In the genomic region with DNA sequence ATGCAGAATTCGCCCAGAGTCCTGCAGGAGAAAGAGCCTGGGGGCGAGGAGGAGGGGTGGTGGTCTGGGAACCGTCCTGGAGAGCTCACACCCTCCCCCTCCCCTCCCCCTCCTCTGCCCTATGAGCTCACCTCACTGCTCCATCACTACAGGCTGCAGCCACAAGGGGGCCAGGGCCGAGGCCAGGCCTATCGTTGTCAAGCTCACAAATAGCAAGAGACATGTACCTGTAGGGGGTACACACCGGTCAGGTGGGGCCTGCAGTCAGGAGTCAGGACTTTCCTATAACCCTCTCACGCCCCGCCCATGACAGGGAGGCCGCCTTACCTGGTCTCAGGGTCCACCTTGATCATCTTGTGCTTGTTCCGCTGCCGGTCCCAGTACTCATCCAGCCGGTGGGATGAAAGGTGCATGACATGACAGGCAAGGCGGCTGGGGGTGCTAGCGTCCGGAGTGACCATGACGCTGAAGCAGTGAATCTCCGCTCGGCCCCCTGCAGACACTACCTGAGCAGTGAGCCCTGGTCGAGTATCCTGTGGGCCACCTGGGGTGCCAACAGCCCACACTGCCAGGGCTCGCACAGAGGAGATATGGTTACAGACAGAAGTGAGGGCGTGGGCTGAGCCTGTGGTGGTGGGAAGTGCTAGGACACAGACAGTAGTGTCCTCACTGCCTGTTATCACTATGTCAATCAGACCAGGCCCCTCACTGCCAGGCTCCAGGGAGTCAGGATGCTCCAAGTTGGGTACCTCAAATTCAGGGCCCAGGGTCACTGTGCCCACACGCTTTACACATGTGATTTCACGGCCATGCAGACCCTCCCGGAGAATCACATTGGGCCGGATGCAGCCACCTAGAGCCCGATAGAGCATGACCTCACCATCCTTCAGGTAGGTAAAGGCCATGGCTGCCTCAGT, we compare ENCODE assay signal across 8 mouse cellular contexts. TPM values are rescaled to one million over a fixed set of nuclear protein-coding genes. Genes with fewer than 3 reads are reported as not detected.
DNase-seq lines count a peak whose midpoint lies in the region; ATAC-seq and TF ChIP-seq lines count a peak whose summit lies in the region.

No protein-coding gene starts in this region.

- H3K4me2 ChIP-seq in hindbrain, embryonic 16.5 days (ENCODE audit: low read length): no peak overlapping the region; the same call in 1 of the 2 replicates
- no peak overlapping the region for H3K4me2 ChIP-seq in forebrain, embryonic 16.5 days (ENCODE audit: low read length)
- H3K4me2 ChIP-seq in limb, embryonic 14.5 days (replicated peaks; ENCODE audit: low read depth, low read length, severe bottlenecking): no peak overlapping the region

- peaks cover 65% of the 10 kb centered on the region for H3K36me3 ChIP-seq in hindbrain, embryonic 10.5 days
- H3K36me3 ChIP-seq in hindbrain, embryonic 16.5 days (ENCODE audit: control insufficient read depth, insufficient read depth, low read length): peaks cover 41% of the 10 kb centered on the region
- H3K36me3 ChIP-seq in forebrain, embryonic 16.5 days (ENCODE audit: control insufficient read depth, insufficient read depth): peaks cover 33% of the 10 kb centered on the region
- peaks cover 54% of the 10 kb centered on the region for H3K36me3 ChIP-seq in limb, embryonic 14.5 days (ENCODE audit: control insufficient read depth, insufficient read depth, low read length)

- peak overlapping the region; percentile 2; the same call in 1 of the 2 replicates for H3K4me3 ChIP-seq in hindbrain, embryonic 10.5 days
- no peak overlapping the region for H3K4me3 ChIP-seq in hindbrain, embryonic 16.5 days (ENCODE audit: low read length)
- no peak overlapping the region for H3K4me3 ChIP-seq in forebrain, embryonic 16.5 days (replicated peaks; ENCODE audit: low read length)
- H3K4me3 ChIP-seq in limb, embryonic 14.5 days (replicated peaks; ENCODE audit: low read length): no peak overlapping the region

- H3K9ac ChIP-seq in hindbrain, embryonic 16.5 days (ENCODE audit: low read depth, low read length): no peak overlapping the region
- H3K9ac ChIP-seq in forebrain, embryonic 16.5 days (replicated peaks; ENCODE audit: low read depth, low read length): 0 out of 2 replicates have a peak overlapping the region, but pooled peaks have one; percentile 1
- H3K9ac ChIP-seq in limb, embryonic 14.5 days (ENCODE audit: low read depth, low read length, severe bottlenecking): no peak overlapping the region

- WGBS in hindbrain, embryonic 10.5 days: 52% methylated on average over 26 of the region's 26 CpGs
- WGBS in hindbrain, embryonic 16.5 days: 57% methylated on average over 26 of the region's 26 CpGs
- 46% methylated on average over 26 of the region's 26 CpGs for WGBS in forebrain, embryonic 16.5 days
- 57% methylated on average over 25 of the region's 26 CpGs for WGBS in limb, embryonic 14.5 days

- no peak overlapping the region for H3K27ac ChIP-seq in hindbrain, embryonic 10.5 days
- H3K27ac ChIP-seq in hindbrain, embryonic 16.5 days (ENCODE audit: low read depth, low read length): no peak overlapping the region
- no peak overlapping the region for H3K27ac ChIP-seq in forebrain, embryonic 16.5 days (ENCODE audit: low read length)
- no peak overlapping the region for H3K27ac ChIP-seq in limb, embryonic 14.5 days (replicated peaks; ENCODE audit: low read depth, low read length)

- peak; percentile 77 for DNase-seq in hindbrain, embryonic 10.5 days (ENCODE audit: low spot score)
- peak; percentile 78 for DNase-seq in CD4-positive helper T cell, adult 2 months (ENCODE audit: low read depth, low spot score)
- DNase-seq in adrenal gland, postnatal 14 days: peak; percentile 89
- peak; percentile 50 for DNase-seq in limb, embryonic 14.5 days (ENCODE audit: low spot score)
- peak; percentile 84 for DNase-seq in retina, embryonic 14.5 days (ENCODE audit: low spot score)
- DNase-seq in left cerebral cortex, adult 18-20 months (ENCODE audit: low spot score in 2 of 2): no peak

- H3K4me1 ChIP-seq in hindbrain, embryonic 10.5 days (replicated peaks): peaks cover 82% of the 10 kb centered on the region
- H3K4me1 ChIP-seq in hindbrain, embryonic 16.5 days (ENCODE audit: control insufficient read depth, insufficient read depth, low read depth, low read length): peaks cover 60% of the 10 kb centered on the region
- peaks cover 51% of the 10 kb centered on the region for H3K4me1 ChIP-seq in forebrain, embryonic 16.5 days (replicated peaks; ENCODE audit: control insufficient read depth, insufficient read depth, low read length)
- peaks cover 20% of the 10 kb centered on the region for H3K4me1 ChIP-seq in limb, embryonic 14.5 days (ENCODE audit: control insufficient read depth, insufficient read depth, low read length)

- 0 out of 2 replicates have a peak, but pooled peaks cover 7% of the 10 kb centered on the region for H3K27me3 ChIP-seq in hindbrain, embryonic 10.5 days (ENCODE audit: insufficient read depth, poor library complexity, severe bottlenecking)
- no peaks in the 10 kb centered on the region for H3K27me3 ChIP-seq in hindbrain, embryonic 16.5 days (replicated peaks; ENCODE audit: control insufficient read depth, insufficient read depth, low read length)
- no peaks in the 10 kb centered on the region for H3K27me3 ChIP-seq in forebrain, embryonic 16.5 days (replicated peaks; ENCODE audit: control insufficient read depth, insufficient read depth, low read length)
- H3K27me3 ChIP-seq in limb, embryonic 14.5 days (ENCODE audit: control insufficient read depth, insufficient read depth, low read length): no peaks in the 10 kb centered on the region

- no peak for TF ChIP-seq POLR2A in limb, embryonic 14.5 days (IDR thresholded peaks at IDR 0.05; ENCODE audit: borderline replicate concordance, extremely low read depth, insufficient read depth, insufficient read length)

- no peak for ATAC-seq in hindbrain, embryonic 16.5 days
- ATAC-seq in forebrain, embryonic 16.5 days: no peak
- ATAC-seq in limb, embryonic 14.5 days (ENCODE audit: low FRiP score, low read depth): no peak

- H3K9me3 ChIP-seq in hindbrain, embryonic 10.5 days: no peaks in the 10 kb centered on the region
- no peaks in the 10 kb centered on the region for H3K9me3 ChIP-seq in hindbrain, embryonic 16.5 days (ENCODE audit: control insufficient read depth, low read length)
- H3K9me3 ChIP-seq in forebrain, embryonic 16.5 days (ENCODE audit: control insufficient read depth, low read length): no peaks in the 10 kb centered on the region
- H3K9me3 ChIP-seq in limb, embryonic 14.5 days (ENCODE audit: control insufficient read depth, low read length): no peaks in the 10 kb centered on the region

RNA-seq across cellular contexts. Expression of a gene that starts 4.3 kb away (rescaled TPM):
- polyA plus RNA-seq in hindbrain, embryonic 10.5 days (2016; fragmentation: Nextera tagmentation; extraction: Ambion mirVana): 169 and 222 TPM in 2 replicates
- 328 and 331 TPM in 2 replicates for polyA plus RNA-seq in hindbrain, embryonic 16.5 days (2015; fragmentation: Nextera tagmentation; extraction: Ambion mirVana)
- total RNA-seq in adrenal gland, postnatal 14 days (2021): 48.8 and 51.5 TPM in 2 replicates
- polyA plus RNA-seq in forebrain, embryonic 16.5 days (2015; fragmentation: Nextera tagmentation; extraction: Ambion mirVana): 258 and 296 TPM in 2 replicates
- 144 and 198 TPM in 2 replicates for polyA plus RNA-seq in limb, embryonic 14.5 days (2012; rRNA removed)
- polyA plus RNA-seq in limb, embryonic 14.5 days (2014; fragmentation: Nextera tagmentation; extraction: Ambion mirVana): 124 and 132 TPM in 2 replicates
- total RNA-seq in left cerebral cortex, adult 18-20 months (2021): 100 to 1,000 TPM in 1 of 2 experiments, 10 to 100 TPM in 1; 85.1 to 102 TPM

RNA-seq across cellular contexts. Expression of a gene that starts 4.5 kb away (rescaled TPM):
- 166 and 233 TPM in 2 replicates for polyA plus RNA-seq in hindbrain, embryonic 10.5 days (2016; fragmentation: Nextera tagmentation; extraction: Ambion mirVana)
- 326 and 352 TPM in 2 replicates for polyA plus RNA-seq in hindbrain, embryonic 16.5 days (2015; fragmentation: Nextera tagmentation; extraction: Ambion mirVana)
- total RNA-seq in adrenal gland, postnatal 14 days (2021): 91.0 and 102 TPM in 2 replicates
- 209 and 267 TPM in 2 replicates for polyA plus RNA-seq in forebrain, embryonic 16.5 days (2015; fragmentation: Nextera tagmentation; extraction: Ambion mirVana)
- polyA plus RNA-seq in limb, embryonic 14.5 days (2012; rRNA removed): 123 and 175 TPM in 2 replicates
- polyA plus RNA-seq in limb, embryonic 14.5 days (2014; fragmentation: Nextera tagmentation; extraction: Ambion mirVana): 91.5 and 115 TPM in 2 replicates
- 100 to 1,000 TPM in 1 of 2 experiments, 10 to 100 TPM in 1; 96.3 to 126 TPM for total RNA-seq in left cerebral cortex, adult 18-20 months (2021)

RNA-seq across cellular contexts. Expression of a gene that starts 6.8 kb away (rescaled TPM):
- polyA plus RNA-seq in hindbrain, embryonic 10.5 days (2016; fragmentation: Nextera tagmentation; extraction: Ambion mirVana): 57.0 and 69.3 TPM in 2 replicates
- 71.8 and 78.2 TPM in 2 replicates for polyA plus RNA-seq in hindbrain, embryonic 16.5 days (2015; fragmentation: Nextera tagmentation; extraction: Ambion mirVana)
- total RNA-seq in adrenal gland, postnatal 14 days (2021): 55.5 and 67.2 TPM in 2 replicates
- 68.9 and 77.4 TPM in 2 replicates for polyA plus RNA-seq in forebrain, embryonic 16.5 days (2015; fragmentation: Nextera tagmentation; extraction: Ambion mirVana)
- polyA plus RNA-seq in limb, embryonic 14.5 days (2012; rRNA removed): 23.1 and 28.3 TPM in 2 replicates
- 40.9 and 42.7 TPM in 2 replicates for polyA plus RNA-seq in limb, embryonic 14.5 days (2014; fragmentation: Nextera tagmentation; extraction: Ambion mirVana)
- total RNA-seq in left cerebral cortex, adult 18-20 months (2021): 10 to 100 TPM; 53.8 to 70.6 TPM

RNA-seq across cellular contexts. Expression of a gene that starts 13.9 kb away (rescaled TPM):
- polyA plus RNA-seq in hindbrain, embryonic 10.5 days (2016; fragmentation: Nextera tagmentation; extraction: Ambion mirVana): 185 and 214 TPM in 2 replicates
- polyA plus RNA-seq in hindbrain, embryonic 16.5 days (2015; fragmentation: Nextera tagmentation; extraction: Ambion mirVana): 101 and 110 TPM in 2 replicates
- total RNA-seq in adrenal gland, postnatal 14 days (2021): 99.2 and 110 TPM in 2 replicates
- polyA plus RNA-seq in forebrain, embryonic 16.5 days (2015; fragmentation: Nextera tagmentation; extraction: Ambion mirVana): 118 and 128 TPM in 2 replicates
- 208 and 280 TPM in 2 replicates for polyA plus RNA-seq in limb, embryonic 14.5 days (2012; rRNA removed)
- 184 and 191 TPM in 2 replicates for polyA plus RNA-seq in limb, embryonic 14.5 days (2014; fragmentation: Nextera tagmentation; extraction: Ambion mirVana)
- 10 to 100 TPM; 46.7 to 47.7 TPM for total RNA-seq in left cerebral cortex, adult 18-20 months (2021)

RNA-seq across cellular contexts. Expression of a gene that starts 23.4 kb away (rescaled TPM):
- 7.3 and 12.2 TPM in 2 replicates for polyA plus RNA-seq in hindbrain, embryonic 10.5 days (2016; fragmentation: Nextera tagmentation; extraction: Ambion mirVana)
- 40.1 and 40.2 TPM in 2 replicates for polyA plus RNA-seq in hindbrain, embryonic 16.5 days (2015; fragmentation: Nextera tagmentation; extraction: Ambion mirVana)
- 4.7 and 7.7 TPM in 2 replicates for total RNA-seq in adrenal gland, postnatal 14 days (2021)
- 21.9 and 23.6 TPM in 2 replicates for polyA plus RNA-seq in forebrain, embryonic 16.5 days (2015; fragmentation: Nextera tagmentation; extraction: Ambion mirVana)
- 14.3 and 17.8 TPM in 2 replicates for polyA plus RNA-seq in limb, embryonic 14.5 days (2012; rRNA removed)
- 7.8 and 8.8 TPM in 2 replicates for polyA plus RNA-seq in limb, embryonic 14.5 days (2014; fragmentation: Nextera tagmentation; extraction: Ambion mirVana)
- total RNA-seq in left cerebral cortex, adult 18-20 months (2021): 10 to 100 TPM; 91.8 to 92.3 TPM

Comparison
In these comparisons a context has a peak if more than half of its experiments do, and no peak if none do; other contexts are left out.
1. DNase-seq: peak in hindbrain, embryonic 10.5 days (single experiment), CD4-positive helper T cell, adult 2 months (single experiment), adrenal gland, postnatal 14 days (single experiment), limb, embryonic 14.5 days (single experiment) and retina, embryonic 14.5 days (single experiment); none in left cerebral cortex, adult 18-20 months (0 of 2).